8 mouse cellular contexts compared by ENCODE assay signal in genomic region chr6:145373712-145374221, GRCm38 (mm10).
A peak's percentile ranks its signal among the peaks of the same experiment; 100 is the strongest.
DNase-seq lines count a peak whose midpoint lies in the region; ATAC-seq and TF ChIP-seq lines count a peak whose summit lies in the region.

No protein-coding gene starts in this region.

- H3K4me2 ChIP-seq in midbrain, postnatal 0 days (ENCODE audit: low read depth, low read length, poor library complexity, severe bottlenecking): no peak overlapping the region
- H3K4me2 ChIP-seq in forebrain, postnatal 0 days (ENCODE audit: low read depth): no peak overlapping the region

- H3K9me3 ChIP-seq in midbrain, postnatal 0 days (ENCODE audit: low read length): no peaks in the 10 kb centered on the region
- no peaks in the 10 kb centered on the region for H3K9me3 ChIP-seq in forebrain, postnatal 0 days (ENCODE audit: low read length)

- no peak overlapping the region for H3K9ac ChIP-seq in midbrain, postnatal 0 days (replicated peaks; ENCODE audit: low read length, poor library complexity, severe bottlenecking)
- H3K9ac ChIP-seq in forebrain, postnatal 0 days: no peak overlapping the region

- no peak overlapping the region for H3K4me3 ChIP-seq in midbrain, postnatal 0 days (ENCODE audit: low read depth, low read length)
- no peak overlapping the region for H3K4me3 ChIP-seq in forebrain, postnatal 0 days (ENCODE audit: low read depth, low read length)

- H3K36me3 ChIP-seq in midbrain, postnatal 0 days (ENCODE audit: insufficient read depth, low read length): no peaks in the 10 kb centered on the region
- H3K36me3 ChIP-seq in forebrain, postnatal 0 days (ENCODE audit: insufficient read depth): no peaks in the 10 kb centered on the region

- no peak overlapping the region for H3K27ac ChIP-seq in midbrain, postnatal 0 days (ENCODE audit: low read depth, low read length)
- no peak overlapping the region for H3K27ac ChIP-seq in forebrain, postnatal 0 days (ENCODE audit: low read depth, low read length)

- no peak for TF ChIP-seq CTCF in midbrain, postnatal 0 days (IDR thresholded peaks at IDR 0.05)
- TF ChIP-seq CTCF in forebrain, postnatal 0 days (IDR thresholded peaks at IDR 0.05; ENCODE audit: low read depth): no peak

- DNase-seq in right cerebral cortex, adult 18-20 months: peak; percentile 88
- DNase-seq in right cerebral cortex, postnatal 4 days: no peak
- DNase-seq in adrenal gland, postnatal 36 days: peak; percentile 34 to 35
- peak; percentile 91 for DNase-seq in layer of hippocampus, adult 9-11 months
- DNase-seq in right cerebral cortex, postnatal 10 days (ENCODE audit: low spot score in 2 of 2): peak; percentile 70 to 76
- DNase-seq in midbrain, postnatal 0 days (ENCODE audit: low spot score): no peak
- DNase-seq in cerebellum, adult 18-20 months: no peak
- no peak for DNase-seq in forebrain, postnatal 0 days

- WGBS in midbrain, postnatal 0 days: 33% methylated on average over 7 of the region's 7 CpGs
- 45% methylated on average over 7 of the region's 7 CpGs for WGBS in forebrain, postnatal 0 days

- peaks cover 2% of the 10 kb centered on the region; the same call in 1 of the 2 replicates for H3K4me1 ChIP-seq in midbrain, postnatal 0 days (ENCODE audit: insufficient read depth, low read length)
- H3K4me1 ChIP-seq in forebrain, postnatal 0 days (ENCODE audit: insufficient read depth): no peaks in the 10 kb centered on the region

- no peak for ATAC-seq in midbrain, postnatal 0 days (ENCODE audit: low FRiP score)
- ATAC-seq in forebrain, postnatal 0 days: no peak

- no peaks in the 10 kb centered on the region for H3K27me3 ChIP-seq in midbrain, postnatal 0 days (ENCODE audit: insufficient read depth, low read length)
- H3K27me3 ChIP-seq in forebrain, postnatal 0 days (ENCODE audit: insufficient read depth, low read length): no peaks in the 10 kb centered on the region; the same call in 1 of the 2 replicates

Comparison
In these comparisons a context has a peak if more than half of its experiments do, and no peak if none do; other contexts are left out.
1. DNase-seq: peak in right cerebral cortex, adult 18-20 months (single experiment), adrenal gland, postnatal 36 days (2 of 2), layer of hippocampus, adult 9-11 months (single experiment) and right cerebral cortex, postnatal 10 days (2 of 2); none in right cerebral cortex, postnatal 4 days (single experiment), midbrain, postnatal 0 days (single experiment), cerebellum, adult 18-20 months (0 of 2) and forebrain, postnatal 0 days (single experiment).